Mouse (Mus musculus) adrenal gland, adult 8-10 months (tissue): Measurements from ENCODE around the gene Anks1. TPM values are rescaled to one million over a fixed set of nuclear protein-coding genes. Genes with fewer than 3 reads are reported as not detected.
"Not testable (repeated sequence)": the region's sequence is repeated elsewhere in the genome, so short reads cannot be mapped to it uniquely, and the experiment has no call there.

Source experiments
- DNase-seq: peaks from one replicate; pipeline ENCODE4 v3.0.0; 2022
- total RNA-seq, 4 experiments: library from RNA; stranded (reverse); gene quantifications; 2 replicates each; pipeline ENCODE4 v1.2.4; 2022

The Anks1 gene
- total RNA-seq, 4 experiments from 2014 or later: 25.5 to 40.1 (median 32.6) TPM

- DNase-seq: no peak
These were observed 22.7 kb downstream of the Anks1 start for GRCm38 (mm10) chr17:27931826-27932225.

- no peak for DNase-seq
These were observed 25.2 kb downstream of the Anks1 start for GRCm38 (mm10) chr17:27934136-27934910.

- no peak for DNase-seq
These were observed 26.0 kb downstream of the Anks1 start for GRCm38 (mm10) chr17:27935091-27935490.

- no peak for DNase-seq
These were observed 28.0 kb downstream of the Anks1 start for GRCm38 (mm10) chr17:27937054-27937615.

GRCm38 (mm10) chr17:27938121-27938754 lies 29.1 kb downstream of the Anks1 start:
- DNase-seq: no peak

- DNase-seq: no peak
These were observed 29.9 kb downstream of the Anks1 start for GRCm38 (mm10) chr17:27939028-27939427.

- DNase-seq: no peak
These were observed 31.2 kb downstream of the Anks1 start for GRCm38 (mm10) chr17:27940352-27940751.

GRCm38 (mm10) chr17:27941178-27941577 lies 32.1 kb downstream of the Anks1 start:
- DNase-seq: no peak

GRCm38 (mm10) chr17:27941698-27942097 lies 32.6 kb downstream of the Anks1 start:
- no peak for DNase-seq

GRCm38 (mm10) chr17:27942131-27942530 lies 33.0 kb downstream of the Anks1 start:
- no peak for DNase-seq

GRCm38 (mm10) chr17:27945546-27946216 lies 36.6 kb downstream of the Anks1 start:
- peak; percentile 45 for DNase-seq

- DNase-seq: no peak
These were observed 37.3 kb downstream of the Anks1 start for GRCm38 (mm10) chr17:27946371-27946770.

- no peak for DNase-seq
These were observed 38.0 kb downstream of the Anks1 start for GRCm38 (mm10) chr17:27947155-27947554.

GRCm38 (mm10) chr17:27953136-27953535 lies 44.0 kb downstream of the Anks1 start:
- no peak for DNase-seq

GRCm38 (mm10) chr17:27954629-27955402 lies 45.7 kb downstream of the Anks1 start:
- no peak for DNase-seq

GRCm38 (mm10) chr17:27957649-27958048 lies 48.5 kb downstream of the Anks1 start:
- DNase-seq: no peak

- no peak for DNase-seq
These were observed 51.3 kb downstream of the Anks1 start for GRCm38 (mm10) chr17:27960128-27961111.

- not testable (repeated sequence) for DNase-seq
These were observed 54.0 kb downstream of the Anks1 start for GRCm38 (mm10) chr17:27963120-27963519.

GRCm38 (mm10) chr17:27964607-27965006 lies 55.5 kb downstream of the Anks1 start:
- no peak for DNase-seq

GRCm38 (mm10) chr17:27965292-27965691 lies 56.2 kb downstream of the Anks1 start:
- no peak for DNase-seq

GRCm38 (mm10) chr17:27966056-27966455 lies 57.0 kb downstream of the Anks1 start:
- DNase-seq: no peak
